Mouse (Mus musculus) limb, embryonic 13.5 days (tissue): ENCODE results near the gene Gsg1l. TPM values are rescaled to one million over a fixed set of nuclear protein-coding genes. Genes with fewer than 3 reads are reported as not detected.

ENCODE experiments used
- ATAC-seq: fragments of 200-750 bp; cut with Nextera tagmentation; 2 replicates; pipeline ENCODE4 v1.8.0; 2017; ENCODE audit warnings: low read depth, moderate number of reproducible peaks, moderate TSS enrichment; ENCODE audit not compliant: low FRiP score
- H3K27ac ChIP-seq: fragments of 300-500 bp; sonication (generic); 2 replicates; pipeline ENCODE4 v1.5.1; 2015; ENCODE audit warnings: inconsistent platforms, mild to moderate bottlenecking, moderate library complexity
- H3K27me3 ChIP-seq: fragments of 300-500 bp; sonication (generic); 2 replicates; pipeline ENCODE4 v1.6.1; 2015; ENCODE audit warnings: mild to moderate bottlenecking, inconsistent platforms
- H3K36me3 ChIP-seq: fragments of 300-500 bp; sonication (generic); 2 replicates; pipeline ENCODE4 v1.6.1; 2015; ENCODE audit warnings: inconsistent platforms, mild to moderate bottlenecking, moderate library complexity
- H3K4me1 ChIP-seq: fragments of 300-500 bp; sonication (generic); 2 replicates; pipeline ENCODE4 v1.6.1; 2015; ENCODE audit warnings: inconsistent platforms
- H3K4me2 ChIP-seq: fragments of 300-500 bp; sonication (generic); replicated peaks from 2 replicates; pipeline ENCODE4 v1.6.1; 2015; ENCODE audit warnings: inconsistent platforms, mild to moderate bottlenecking, moderate library complexity
- H3K4me3 ChIP-seq: fragments of 300-500 bp; sonication (generic); 2 replicates; pipeline ENCODE4 v1.5.1; 2015; ENCODE audit warnings: moderate library complexity, mild to moderate bottlenecking, inconsistent platforms
- H3K9ac ChIP-seq: fragments of 300-500 bp; sonication (generic); 2 replicates; pipeline ENCODE4 v1.6.1; 2015; ENCODE audit warnings: mild to moderate bottlenecking, inconsistent platforms
- H3K9me3 ChIP-seq: fragments of 300-500 bp; sonication (generic); 2 replicates; pipeline ENCODE4 v1.6.1; 2016; ENCODE audit warnings: inconsistent platforms
- WGBS: fragments of 180-500 bp; shearing (Covaris S2); methylation state at CpG from one replicate; pipeline ENCODE4 v1.1.7; 2015; 5-methylcytosine and 5-hydroxymethylcytosine counted together
- polyA plus RNA-seq: library from polyadenylated mRNA; unstranded; fragments of >200 nt; fragmentation: Nextera tagmentation; extraction: Ambion mirVana; gene quantifications from 2 replicates; pipeline ENCODE4 v1.2.1, GENCODE M21; 2015

The Gsg1l gene
- polyA plus RNA-seq, 1 experiment from 2014 or later, result 1.3 TPM

- Histone ChIP-seq H3K36me3 (no peaks in the 10 kb centered on the region), H3K27me3 (no peaks in the 10 kb centered on the region; the same call in 1 of the 2 replicates), H3K4me2 (no peak overlapping the region), H3K4me1 (peaks cover 26% of the 10 kb centered on the region), H3K4me3 (no peak overlapping the region), H3K9me3 (no peaks in the 10 kb centered on the region), H3K9ac (no peak overlapping the region), H3K27ac (no peak overlapping the region)
- no peak for ATAC-seq
- 54% methylated on average over 8 of the region's 8 CpGs for WGBS
Measured at GRCm38 (mm10) chr7:125945915-125946314, 136.3 kb downstream of the Gsg1l start.

GRCm38 (mm10) chr7:125944631-125945030 lies 137.6 kb downstream of the Gsg1l start:
- no peak overlapping the region for H3K4me3 ChIP-seq
- ATAC-seq, result no peak
- no peak overlapping the region for H3K9ac ChIP-seq
- H3K27me3 ChIP-seq, result no peaks in the 10 kb centered on the region; the same call in 1 of the 2 replicates
- H3K4me1 ChIP-seq, result peaks cover 26% of the 10 kb centered on the region
- no peaks in the 10 kb centered on the region for H3K36me3 ChIP-seq
- H3K27ac ChIP-seq, result no peak overlapping the region
- no peak overlapping the region for H3K4me2 ChIP-seq
- 86% methylated on average over 5 of the region's 5 CpGs for WGBS
- H3K9me3 ChIP-seq, result no peaks in the 10 kb centered on the region

- Histone ChIP-seq H3K4me3 (no peak overlapping the region), H3K9ac (no peak overlapping the region), H3K9me3 (no peaks in the 10 kb centered on the region), H3K27ac (no peak overlapping the region), H3K4me2 (no peak overlapping the region), H3K36me3 (no peaks in the 10 kb centered on the region), H3K4me1 (peaks cover 23% of the 10 kb centered on the region), H3K27me3 (no peaks in the 10 kb centered on the region; the same call in 1 of the 2 replicates)
- WGBS, result 91% methylated on average over 4 of the region's 4 CpGs
- ATAC-seq, result no peak
Measured at GRCm38 (mm10) chr7:125943511-125943910, 138.7 kb downstream of the Gsg1l start.

- Histone ChIP-seq H3K4me2 (no peak overlapping the region; the same call in 1 of the 2 replicates), H3K27me3 (no peaks in the 10 kb centered on the region; the same call in 1 of the 2 replicates), H3K36me3 (no peaks in the 10 kb centered on the region), H3K9me3 (no peaks in the 10 kb centered on the region), H3K4me1 (peaks cover 23% of the 10 kb centered on the region), H3K4me3 (no peak overlapping the region), H3K27ac (peak overlapping the region; percentile 44), H3K9ac (no peak overlapping the region)
- 37% methylated on average over 6 of the region's 6 CpGs for WGBS
- ATAC-seq, result peak; percentile 74
Measured at GRCm38 (mm10) chr7:125942365-125943090, 139.7 kb downstream of the Gsg1l start.

- ATAC-seq, result no peak
- peaks cover 30% of the 10 kb centered on the region for H3K4me1 ChIP-seq
- H3K36me3 ChIP-seq, result no peaks in the 10 kb centered on the region
- H3K27me3 ChIP-seq, result 0 out of 2 replicates have a peak, but pooled peaks cover 4% of the 10 kb centered on the region
- H3K9ac ChIP-seq, result 0 out of 2 replicates have a peak overlapping the region, but pooled peaks have one; percentile 13
- no peaks in the 10 kb centered on the region for H3K9me3 ChIP-seq
- no peak overlapping the region for H3K4me3 ChIP-seq
- no peak overlapping the region for H3K4me2 ChIP-seq
- H3K27ac ChIP-seq, result no peak overlapping the region
- 67% methylated on average over 2 of the region's 2 CpGs for WGBS
Measured at GRCm38 (mm10) chr7:125934319-125934718, 147.9 kb downstream of the Gsg1l start.

- peaks cover 30% of the 10 kb centered on the region for H3K4me1 ChIP-seq
- peak overlapping the region; percentile 35; the same call in 1 of the 2 replicates for H3K9ac ChIP-seq
- ATAC-seq, result no peak
- 0 out of 2 replicates have a peak, but pooled peaks cover 4% of the 10 kb centered on the region for H3K27me3 ChIP-seq
- peak overlapping the region; percentile 30 for H3K4me2 ChIP-seq
- no peak overlapping the region for H3K4me3 ChIP-seq
- H3K36me3 ChIP-seq, result no peaks in the 10 kb centered on the region
- H3K9me3 ChIP-seq, result no peaks in the 10 kb centered on the region
- no peak overlapping the region for H3K27ac ChIP-seq
- WGBS, result 18% methylated on average over 16 of the region's 16 CpGs
Measured at GRCm38 (mm10) chr7:125933356-125934244, 148.6 kb downstream of the Gsg1l start.

GRCm38 (mm10) chr7:125931602-125932001 lies 150.6 kb downstream of the Gsg1l start:
- Histone ChIP-seq H3K9ac (no peak overlapping the region), H3K4me3 (no peak overlapping the region), H3K27ac (no peak overlapping the region), H3K27me3 (0 out of 2 replicates have a peak, but pooled peaks cover 4% of the 10 kb centered on the region), H3K4me1 (peaks cover 30% of the 10 kb centered on the region), H3K4me2 (no peak overlapping the region), H3K9me3 (no peaks in the 10 kb centered on the region), H3K36me3 (no peaks in the 10 kb centered on the region)
- no peak; the same call in 1 of the 2 replicates for ATAC-seq
- 57% methylated on average over 5 of the region's 5 CpGs for WGBS

- H3K4me3 ChIP-seq, result no peak overlapping the region
- H3K4me1 ChIP-seq, result no peaks in the 10 kb centered on the region
- no peaks in the 10 kb centered on the region for H3K27me3 ChIP-seq
- H3K9me3 ChIP-seq, result no peaks in the 10 kb centered on the region
- no peak for ATAC-seq
- H3K9ac ChIP-seq, result no peak overlapping the region
- WGBS, result 71% methylated on average over 5 of the region's 5 CpGs
- no peaks in the 10 kb centered on the region for H3K36me3 ChIP-seq
- no peak overlapping the region for H3K4me2 ChIP-seq
- H3K27ac ChIP-seq, result no peak overlapping the region
Measured at GRCm38 (mm10) chr7:125924044-125924443, 158.2 kb downstream of the Gsg1l start.

- Histone ChIP-seq H3K4me1 (no peaks in the 10 kb centered on the region), H3K9me3 (peaks cover 3% of the 10 kb centered on the region; the same call in 1 of the 2 replicates), H3K27me3 (no peaks in the 10 kb centered on the region), H3K4me2 (no peak overlapping the region), H3K4me3 (no peak overlapping the region), H3K27ac (no peak overlapping the region), H3K9ac (no peak overlapping the region), H3K36me3 (no peaks in the 10 kb centered on the region)
- whole genome bisulfite sequencing, result 78% methylated on average over 5 of the region's 5 CpGs
- no peak for ATAC-seq
Measured at GRCm38 (mm10) chr7:125920801-125921200, 161.4 kb downstream of the Gsg1l start.

GRCm38 (mm10) chr7:125900386-125901161 lies 181.6 kb downstream of the Gsg1l start:
- Histone ChIP-seq H3K9me3 (peaks cover 4% of the 10 kb centered on the region; the same call in 1 of the 2 replicates), H3K4me2 (no peak overlapping the region), H3K4me3 (no peak overlapping the region), H3K36me3 (no peaks in the 10 kb centered on the region), H3K27me3 (peaks cover 4% of the 10 kb centered on the region; the same call in 1 of the 2 replicates), H3K4me1 (0 out of 2 replicates have a peak, but pooled peaks cover 8% of the 10 kb centered on the region), H3K27ac (no peak overlapping the region), H3K9ac (no peak overlapping the region)
- no peak for ATAC-seq
- WGBS, result 47% methylated on average over 13 of the region's 13 CpGs

- Histone ChIP-seq H3K27ac (no peak overlapping the region), H3K4me3 (no peak overlapping the region), H3K4me2 (no peak overlapping the region), H3K36me3 (no peaks in the 10 kb centered on the region), H3K27me3 (peaks cover 4% of the 10 kb centered on the region; the same call in 1 of the 2 replicates), H3K9me3 (peaks cover 4% of the 10 kb centered on the region; the same call in 1 of the 2 replicates), H3K4me1 (0 out of 2 replicates have a peak, but pooled peaks cover 8% of the 10 kb centered on the region), H3K9ac (no peak overlapping the region)
- 64% methylated on average over 2 of the region's 2 CpGs for WGBS
- ATAC-seq, result no peak
Measured at GRCm38 (mm10) chr7:125899916-125900315, 182.3 kb downstream of the Gsg1l start.
